Mouse (Mus musculus) left cerebral cortex, postnatal 10 days (tissue): ENCODE measurements around the gene Crb2. TPM values are rescaled to one million over a fixed set of nuclear protein-coding genes. Genes with fewer than 3 reads are reported as not detected.

Experiments used
- DNase-seq, 2 experiments: peaks; one replicate each; pipeline ENCODE4 v3.0.0; 2021 to 2022; ENCODE audit warnings: low spot score in 2 of 2, mixed read lengths in 1 of 2; ENCODE audit errors: extremely low spot score in 1 of 2
- intact Hi-C: fragments of 180-260 bp; cut with DNase I; formaldehyde crosslinking; loops from one replicate; pipeline ENCODE4 v1.15.1; 2025
- total RNA-seq, 2 experiments: library from RNA; stranded (reverse); gene quantifications; 2 replicates each; pipeline ENCODE4 v1.2.3; 2021

The Crb2 gene
- total RNA-seq, 2 experiments from 2014 or later: 5.4 to 7.0 TPM

- no peak for DNase-seq
- intact Hi-C loops: no loop called here
These were observed 60.9 kb downstream of the Crb2 start for GRCm38 (mm10) chr2:37836926-37837325.

GRCm38 (mm10) chr2:37837542-37837941 lies 61.5 kb downstream of the Crb2 start:
- DNase-seq: no peak
- intact Hi-C loops: no loop called here

GRCm38 (mm10) chr2:37838202-37838984 lies 62.3 kb downstream of the Crb2 start:
- no peak for DNase-seq
- intact Hi-C loops: no loop called here

GRCm38 (mm10) chr2:37839922-37840321 lies 63.9 kb downstream of the Crb2 start:
- intact Hi-C loops: no loop called here

GRCm38 (mm10) chr2:37842151-37842569 lies 66.1 kb downstream of the Crb2 start:
- DNase-seq: no peak
- intact Hi-C loops: no loop called here

More at GRCm38 (mm10) chr2:37839922-37840321, 63.9 kb downstream of the Crb2 start:
- DNase-seq: no peak

DNA sequence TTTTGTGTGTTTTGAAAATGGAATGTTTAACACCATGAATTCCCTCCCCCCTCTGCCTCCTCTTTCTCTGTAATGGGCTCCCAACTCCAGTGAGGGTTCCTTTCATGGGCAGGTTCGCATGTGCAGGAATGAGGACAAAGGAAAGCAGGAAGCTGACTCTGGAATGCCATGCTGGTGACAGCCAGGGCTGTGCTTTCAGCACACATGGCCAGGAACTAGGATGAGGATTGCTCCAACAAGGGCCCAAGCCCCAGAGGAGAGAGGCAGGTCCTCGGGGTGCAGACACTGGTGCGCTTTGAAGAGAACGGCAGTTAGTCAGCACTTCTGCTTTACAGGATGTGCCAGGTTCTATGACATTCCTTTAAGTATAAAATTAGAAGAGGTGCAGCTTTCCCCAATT lies 66.7 kb downstream of the Crb2 start:
- intact Hi-C loops: no loop called here
- DNase-seq: no peak

Other genes with a start within 250 kb of the Crb2 start
- gene Strbp, start 72.4 kb upstream of the Crb2 start, total RNA-seq: 100 to 1,000 TPM; 240 to 244 TPM